Mouse (Mus musculus): ENCODE data around the gene Prpf40b. TPM values are rescaled to one million over a fixed set of nuclear protein-coding genes. Genes with fewer than 3 reads are reported as not detected.

Gene Prpf40b
- 181 and 191 TPM in 2 replicates for polyA plus RNA-seq (2012; rRNA removed)

DNA sequence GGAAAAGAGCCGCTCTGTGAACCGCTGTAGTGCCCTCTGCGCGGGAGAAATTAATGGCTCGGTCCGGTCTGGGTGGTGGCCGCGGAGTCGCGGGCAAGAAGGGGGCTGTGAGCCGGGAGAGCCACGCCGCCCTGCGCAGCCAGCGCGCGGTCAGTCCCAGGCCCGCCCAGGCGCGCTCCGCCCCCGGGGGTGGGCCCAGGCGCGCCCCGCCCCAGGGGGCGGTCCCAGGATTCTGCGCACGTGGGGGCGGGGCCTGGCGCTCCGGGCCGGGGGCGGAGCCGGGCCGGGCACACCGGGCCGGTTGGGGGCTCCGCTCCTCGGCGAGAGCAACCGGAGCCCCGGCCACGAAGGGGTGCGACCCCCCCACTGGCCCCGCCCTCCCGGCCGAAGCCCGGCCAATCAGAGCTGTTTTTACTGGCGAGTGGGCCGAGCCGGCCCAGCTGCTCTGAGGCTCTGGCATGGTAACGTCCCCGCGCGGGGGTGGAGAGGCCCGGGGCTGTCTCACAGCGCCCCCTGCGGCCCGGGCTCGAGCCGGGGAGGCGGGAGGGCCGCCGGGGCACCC, at the start of gene Prpf40b:
Gene Prpf40b (plus strand): TSS at position 275 of the 562 bp plus-strand sequence.

DNA sequence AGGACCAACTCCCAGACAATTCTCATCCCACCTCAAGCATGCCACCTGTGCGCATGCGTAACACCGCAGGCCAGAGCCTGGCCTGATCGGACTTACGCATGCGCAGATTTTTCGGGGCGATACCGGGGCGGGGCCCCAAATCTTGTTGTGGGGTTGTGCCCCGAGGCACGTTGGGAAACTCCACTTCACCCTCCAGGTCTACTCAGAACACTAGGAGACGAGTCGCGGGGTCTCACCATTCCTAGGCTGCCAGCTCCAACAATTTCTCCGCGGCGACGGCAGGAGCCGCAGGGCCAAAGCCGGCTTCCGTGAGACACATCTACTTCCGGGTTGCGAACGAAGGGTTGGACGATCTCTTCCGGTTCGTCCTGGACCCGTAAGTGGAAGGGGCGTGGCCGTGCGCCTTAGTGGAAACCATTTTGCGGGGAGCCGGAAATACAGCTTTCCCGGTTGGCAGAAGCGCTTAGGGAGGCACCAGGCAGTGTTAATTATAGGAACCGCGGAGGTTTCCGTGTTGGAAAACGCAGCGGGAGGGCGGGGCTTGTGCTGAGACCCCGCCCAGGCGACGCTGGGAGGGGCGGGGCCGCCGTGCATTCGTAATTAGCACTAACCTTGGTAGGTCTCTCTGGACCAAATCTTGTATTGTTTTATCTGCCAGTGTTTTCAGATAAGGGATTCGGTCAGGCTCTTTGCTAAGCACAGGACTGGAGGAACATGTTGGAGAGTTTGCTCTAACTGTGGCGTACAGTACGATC, 43.1 kb upstream of the Prpf40b start, which contains the start of gene Mcrs1:
Gene Mcrs1 (minus strand): TSS at position 336 of the 755 bp plus-strand sequence.

DNA sequence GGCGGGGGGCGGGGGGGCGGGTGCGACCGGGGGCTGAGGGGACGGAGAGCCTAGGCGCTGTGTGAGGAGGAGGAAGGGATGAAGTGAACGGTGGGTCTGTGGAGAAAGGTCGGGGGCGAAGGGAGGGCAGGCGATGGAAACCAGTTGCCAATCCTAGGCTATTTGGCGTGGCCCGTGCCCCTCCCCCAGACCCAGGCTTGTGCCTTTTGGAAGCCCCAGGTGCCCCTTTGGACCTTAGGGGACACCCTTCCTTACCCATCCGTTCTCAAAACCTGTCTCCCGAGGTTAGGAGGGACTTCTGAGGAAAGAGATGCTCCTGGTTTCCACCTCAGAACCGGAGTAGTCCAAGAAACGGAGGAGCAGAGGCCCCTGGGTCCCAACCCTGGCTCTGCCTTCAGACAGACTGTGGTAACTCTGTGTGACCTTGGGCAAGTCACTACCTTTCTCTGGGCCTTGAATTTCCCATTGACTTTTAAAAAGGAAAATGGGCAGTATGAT, 646 bp downstream of the Prpf40b start, which contains the start of gene Fam186b:
Gene Fam186b (minus strand): TSS at position 405 of the 498 bp plus-strand sequence.

Other genes starting within 250 kb of the Prpf40b start
- 7.2 and 58.2 TPM in 2 replicates for gene Prph, start 239.9 kb upstream of the Prpf40b start, polyA plus RNA-seq (2012; rRNA removed)
- gene Troap, start 220.5 kb upstream of the Prpf40b start, polyA plus RNA-seq (2012; rRNA removed) = 5.7 and 7.4 TPM in 2 replicates
- gene C1ql4, start 207.3 kb upstream of the Prpf40b start, polyA plus RNA-seq (2012; rRNA removed) = 4.2 and 4.5 TPM in 2 replicates
- 0.54 and 0.68 TPM in 2 replicates for gene Dnajc22, start 201.9 kb upstream of the Prpf40b start, polyA plus RNA-seq (2012; rRNA removed)
- gene Spats2, start 169.2 kb upstream of the Prpf40b start, polyA plus RNA-seq (2012; rRNA removed) = 37.9 and 39.9 TPM in 2 replicates
- 12.2 and 12.6 TPM in 2 replicates for gene Kcnh3, start 70.2 kb upstream of the Prpf40b start, polyA plus RNA-seq (2012; rRNA removed)
- gene Mcrs1, start 43.1 kb upstream of the Prpf40b start, polyA plus RNA-seq (2012; rRNA removed) = 142 and 145 TPM in 2 replicates
- 0.58 and 0.78 TPM in 2 replicates for gene Fam186b, start 801 bp downstream of the Prpf40b start, polyA plus RNA-seq (2012; rRNA removed)
- 21.3 and 22.4 TPM in 2 replicates for gene Fmnl3, start 75.4 kb downstream of the Prpf40b start, polyA plus RNA-seq (2012; rRNA removed)
- gene Tmbim6, start 97.8 kb downstream of the Prpf40b start, polyA plus RNA-seq (2012; rRNA removed) = 211 and 217 TPM in 2 replicates
- 15.9 and 17.0 TPM in 2 replicates for gene Nckap5l, start 162.7 kb downstream of the Prpf40b start, polyA plus RNA-seq (2012; rRNA removed)
- 10.5 and 11.0 TPM in 2 replicates for gene Bcdin3d, start 179.6 kb downstream of the Prpf40b start, polyA plus RNA-seq (2012; rRNA removed)
- 15.3 and 20.9 TPM in 2 replicates for gene Faim2, start 233.1 kb downstream of the Prpf40b start, polyA plus RNA-seq (2012; rRNA removed)

Data from central nervous system, embryonic 18 days (tissue).